In genomic region chr8:112010997-112011815, GRCm38 (mm10) we compare ENCODE assay signal across 8 mouse cellular contexts. TPM values are rescaled to one million over a fixed set of nuclear protein-coding genes. Genes with fewer than 3 reads are reported as not detected.
A peak's percentile ranks its signal among the peaks of the same experiment; 100 is the strongest.
DNase-seq lines count a peak whose midpoint lies in the region; ATAC-seq and TF ChIP-seq lines count a peak whose summit lies in the region.

Gene Kars, minus strand, starts transcription at chr8:112011323.
Gene Terf2ip, plus strand, starts transcription at chr8:112011398.

- peak within 1 kb of the TSS; percentile 95 for H3K4me2 ChIP-seq in forebrain, embryonic 12.5 days
- peak within 1 kb of the TSS; percentile 94 for H3K4me2 ChIP-seq in heart, postnatal 0 days (ENCODE audit: low read depth, low read length)
- H3K4me2 ChIP-seq in liver, embryonic 16.5 days (ENCODE audit: low read depth, low read length), result peak within 1 kb of the TSS; percentile 98
- H3K4me2 ChIP-seq in neural tube, embryonic 13.5 days, result peak within 1 kb of the TSS; percentile 96

- TF ChIP-seq POLR2A in testis, adult 2 months (IDR thresholded peaks at IDR 0.05; ENCODE audit: control insufficient read depth, low read depth, low read length), result peak; percentile 94

- peaks cover 52% of the 10 kb centered on the region for H3K4me1 ChIP-seq in E14TG2a.4 (replicated peaks; ENCODE audit: low read depth, low read length)
- H3K4me1 ChIP-seq in forebrain, embryonic 12.5 days, result peaks cover 24% of the 10 kb centered on the region
- H3K4me1 ChIP-seq in heart, postnatal 0 days (ENCODE audit: control insufficient read depth, insufficient read depth), result peaks cover 18% of the 10 kb centered on the region
- peaks cover 24% of the 10 kb centered on the region for H3K4me1 ChIP-seq in liver, embryonic 16.5 days (ENCODE audit: control insufficient read depth, low read depth, low read length)
- peaks cover 26% of the 10 kb centered on the region for H3K4me1 ChIP-seq in neural tube, embryonic 13.5 days (replicated peaks)
- H3K4me1 ChIP-seq in testis, adult 2 months (ENCODE audit: control insufficient read depth, insufficient read depth, low read length), result no peaks in the 10 kb centered on the region; the same call in 1 of the 2 replicates

- ATAC-seq in forebrain, embryonic 12.5 days (ENCODE audit: low FRiP score), result peak; percentile 92
- peak; percentile 96 for ATAC-seq in heart, postnatal 0 days (ENCODE audit: insufficient read depth, low read depth)
- peak; percentile 90 for ATAC-seq in liver, embryonic 16.5 days (ENCODE audit: low read depth)
- ATAC-seq in neural tube, embryonic 13.5 days (ENCODE audit: low read depth), result peak; percentile 93

- peak; percentile 88 for DNase-seq in c-Kit-positive CD71-positive TER-119-positive erythroid progenitor cells, embryonic 14.5 days (ENCODE audit: low spot score)
- peak; percentile 93 for DNase-seq in heart, postnatal 0 days (ENCODE audit: low spot score)
- peak; percentile 95 to 96 for DNase-seq in kidney, postnatal 4 days

- peaks cover 17% of the 10 kb centered on the region for H3K27me3 ChIP-seq in E14TG2a.4 (ENCODE audit: insufficient read depth, low read length)
- H3K27me3 ChIP-seq in forebrain, embryonic 12.5 days, result no peaks in the 10 kb centered on the region
- no peaks in the 10 kb centered on the region for H3K27me3 ChIP-seq in heart, postnatal 0 days (ENCODE audit: control insufficient read depth, insufficient read depth, low read length)
- no peaks in the 10 kb centered on the region for H3K27me3 ChIP-seq in liver, embryonic 16.5 days (ENCODE audit: control insufficient read depth, insufficient read depth, low read depth, low read length)
- H3K27me3 ChIP-seq in neural tube, embryonic 13.5 days, result no peaks in the 10 kb centered on the region
- no peaks in the 10 kb centered on the region for H3K27me3 ChIP-seq in testis, adult 2 months (ENCODE audit: control insufficient read depth, insufficient read depth, low read length)

- peak within 1 kb of the TSS; percentile 96 for H3K9ac ChIP-seq in forebrain, embryonic 12.5 days
- H3K9ac ChIP-seq in heart, postnatal 0 days (replicated peaks; ENCODE audit: low read depth, low read length), result peak within 1 kb of the TSS; percentile 78
- H3K9ac ChIP-seq in liver, embryonic 16.5 days (ENCODE audit: low read depth, low read length), result peak within 1 kb of the TSS; percentile 90
- peak within 1 kb of the TSS; percentile 95 for H3K9ac ChIP-seq in neural tube, embryonic 13.5 days

- H3K4me3 ChIP-seq in E14TG2a.4 (replicated peaks; ENCODE audit: low read length), result peak within 1 kb of the TSS; percentile 98
- peak within 1 kb of the TSS; percentile 93 for H3K4me3 ChIP-seq in forebrain, embryonic 12.5 days (replicated peaks)
- peak within 1 kb of the TSS; percentile 78 for H3K4me3 ChIP-seq in heart, postnatal 0 days (ENCODE audit: low read depth, low read length)
- H3K4me3 ChIP-seq in liver, embryonic 16.5 days (ENCODE audit: low read depth, low read length), result peak within 1 kb of the TSS; percentile 97
- H3K4me3 ChIP-seq in neural tube, embryonic 13.5 days, result peak within 1 kb of the TSS; percentile 99
- H3K4me3 ChIP-seq in testis, adult 2 months (ENCODE audit: control insufficient read depth, low read depth, low read length), result peak within 1 kb of the TSS; percentile 92

- peaks cover 39% of the 10 kb centered on the region for H3K36me3 ChIP-seq in E14TG2a.4 (ENCODE audit: insufficient read depth, low read length)
- H3K36me3 ChIP-seq in forebrain, embryonic 12.5 days (replicated peaks), result peaks cover 10% of the 10 kb centered on the region
- peaks cover 3% of the 10 kb centered on the region; the same call in 1 of the 2 replicates for H3K36me3 ChIP-seq in heart, postnatal 0 days (replicated peaks; ENCODE audit: control insufficient read depth, insufficient read depth, low read length)
- H3K36me3 ChIP-seq in liver, embryonic 16.5 days (ENCODE audit: control insufficient read depth, insufficient read depth), result no peaks in the 10 kb centered on the region; the same call in none of the 2 replicates
- peaks cover 13% of the 10 kb centered on the region for H3K36me3 ChIP-seq in neural tube, embryonic 13.5 days
- no peaks in the 10 kb centered on the region; the same call in 1 of the 2 replicates for H3K36me3 ChIP-seq in testis, adult 2 months (ENCODE audit: control insufficient read depth, insufficient read depth, low read length)

- under 1% methylated on average over 61 of the region's 61 CpGs for WGBS in forebrain, embryonic 12.5 days
- under 1% methylated on average over 61 of the region's 61 CpGs for WGBS in heart, postnatal 0 days
- WGBS in liver, embryonic 16.5 days (ENCODE audit: insufficient replicate concordance), result under 1% methylated on average over 61 of the region's 61 CpGs
- under 1% methylated on average over 61 of the region's 61 CpGs for WGBS in neural tube, embryonic 13.5 days

- 0 out of 2 replicates have a peak, but pooled peaks have one; percentile 11 for TF ChIP-seq EP300 in heart, postnatal 0 days (IDR thresholded peaks at IDR 0.05; ENCODE audit: low read depth)

- H3K27ac ChIP-seq in forebrain, embryonic 12.5 days, result peak within 1 kb of the TSS; percentile 77
- H3K27ac ChIP-seq in heart, postnatal 0 days (ENCODE audit: low read depth), result peak within 1 kb of the TSS; percentile 75
- H3K27ac ChIP-seq in liver, embryonic 16.5 days (ENCODE audit: low read length), result peak within 1 kb of the TSS; percentile 88
- H3K27ac ChIP-seq in neural tube, embryonic 13.5 days (replicated peaks), result peak within 1 kb of the TSS; percentile 84
- peak within 1 kb of the TSS; percentile 73 for H3K27ac ChIP-seq in testis, adult 2 months (ENCODE audit: control insufficient read depth, insufficient read depth, low read depth, low read length)

- TF ChIP-seq CTCF in E14TG2a.4 (conservative IDR thresholded peaks at IDR 0.05; ENCODE audit: low read length), result no peak
- TF ChIP-seq CTCF in heart, postnatal 0 days (IDR thresholded peaks at IDR 0.05; ENCODE audit: low read depth), result no peak
- TF ChIP-seq CTCF in testis, adult 2 months (IDR thresholded peaks at IDR 0.05; ENCODE audit: control insufficient read depth, insufficient read depth, insufficient replicate concordance, low read depth, low read length), result no peak

- H3K9me3 ChIP-seq in E14TG2a.4 (ENCODE audit: low read length), result no peaks in the 10 kb centered on the region
- no peaks in the 10 kb centered on the region for H3K9me3 ChIP-seq in forebrain, embryonic 12.5 days
- no peaks in the 10 kb centered on the region for H3K9me3 ChIP-seq in heart, postnatal 0 days (replicated peaks; ENCODE audit: control insufficient read depth, low read length)
- no peaks in the 10 kb centered on the region for H3K9me3 ChIP-seq in liver, embryonic 16.5 days (replicated peaks; ENCODE audit: control insufficient read depth, low read length)
- no peaks in the 10 kb centered on the region for H3K9me3 ChIP-seq in neural tube, embryonic 13.5 days

RNA-seq across cellular contexts. Expression of gene Kars, which starts in this region (rescaled TPM):
- 210 and 225 TPM in 2 replicates for polyA plus RNA-seq in forebrain, embryonic 12.5 days (2016; fragmentation: Nextera tagmentation; extraction: Ambion mirVana)
- total RNA-seq in heart, postnatal 0 days (2014; rRNA removed; ENCODE audit: low replicate concordance), result 73.7 and 73.8 TPM in 2 replicates
- 104 and 108 TPM in 2 replicates for polyA plus RNA-seq in heart, postnatal 0 days (2015; fragmentation: Nextera tagmentation; extraction: Ambion mirVana)
- 69.5 and 77.5 TPM in 2 replicates for polyA plus RNA-seq in liver, embryonic 16.5 days (2015; fragmentation: Nextera tagmentation; extraction: Ambion mirVana)
- 167 and 179 TPM in 2 replicates for polyA plus RNA-seq in neural tube, embryonic 13.5 days (2015; fragmentation: Nextera tagmentation; extraction: Ambion mirVana)
- polyA plus RNA-seq in testis, adult 2 months (2012; rRNA removed), result 59.9 and 60.4 TPM in 2 replicates

RNA-seq across cellular contexts. Expression of gene Terf2ip, which starts in this region (rescaled TPM):
- polyA plus RNA-seq in forebrain, embryonic 12.5 days (2016; fragmentation: Nextera tagmentation; extraction: Ambion mirVana), result 37.0 and 38.7 TPM in 2 replicates
- total RNA-seq in heart, postnatal 0 days (2014; rRNA removed; ENCODE audit: low replicate concordance), result 11.2 and 15.8 TPM in 2 replicates
- polyA plus RNA-seq in heart, postnatal 0 days (2015; fragmentation: Nextera tagmentation; extraction: Ambion mirVana), result 13.0 and 14.2 TPM in 2 replicates
- 5.1 and 5.9 TPM in 2 replicates for polyA plus RNA-seq in liver, embryonic 16.5 days (2015; fragmentation: Nextera tagmentation; extraction: Ambion mirVana)
- 55.8 and 61.3 TPM in 2 replicates for polyA plus RNA-seq in neural tube, embryonic 13.5 days (2015; fragmentation: Nextera tagmentation; extraction: Ambion mirVana)
- 2.9 and 3.8 TPM in 2 replicates for polyA plus RNA-seq in testis, adult 2 months (2012; rRNA removed)

Comparison
In these comparisons a context has a peak if more than half of its experiments do, and no peak if none do; other contexts are left out.
1. Peak in every context shown above with its lines: DNase-seq, ATAC-seq, H3K4me3 ChIP-seq and H3K27ac ChIP-seq.